Mouse (Mus musculus) embryonic facial prominence, embryonic 13.5 days (tissue): ENCODE results near the gene Arfgef3. TPM values are rescaled to one million over a fixed set of nuclear protein-coding genes. Genes with fewer than 3 reads are reported as not detected.
A peak's percentile ranks its signal among the peaks of the same experiment; 100 is the strongest.
"Not testable (repeated sequence)": the region's sequence is repeated elsewhere in the genome, so short reads cannot be mapped to it uniquely, and the experiment has no call there.

Source experiments
- ATAC-seq: fragments of 200-750 bp; cut with Nextera tagmentation; 2 replicates; pipeline ENCODE4 v1.8.0; 2017; ENCODE audit warnings: low read depth; ENCODE audit not compliant: insufficient number of reproducible peaks, insufficient read depth, low FRiP score, low TSS enrichment
- H3K27ac ChIP-seq: fragments of 300-500 bp; sonication (generic); 2 replicates; pipeline ENCODE4 v1.5.1; 2015; ENCODE audit warnings: moderate library complexity, mild to moderate bottlenecking, inconsistent platforms
- H3K27me3 ChIP-seq: fragments of 300-500 bp; sonication (generic); 2 replicates; pipeline ENCODE4 v1.6.1; 2015; ENCODE audit warnings: mild to moderate bottlenecking, inconsistent platforms
- H3K36me3 ChIP-seq: fragments of 300-500 bp; sonication (generic); 2 replicates; pipeline ENCODE4 v1.6.1; 2015; ENCODE audit warnings: mild to moderate bottlenecking, inconsistent platforms
- H3K4me1 ChIP-seq: fragments of 300-500 bp; sonication (generic); 2 replicates; pipeline ENCODE4 v1.6.1; 2015; ENCODE audit warnings: inconsistent platforms
- H3K4me2 ChIP-seq: fragments of 300-500 bp; sonication (generic); 2 replicates; pipeline ENCODE4 v1.6.1; 2015; ENCODE audit warnings: moderate library complexity, mild to moderate bottlenecking, inconsistent platforms
- H3K4me3 ChIP-seq: fragments of 300-500 bp; sonication (generic); 2 replicates; pipeline ENCODE4 v1.5.1; 2015; ENCODE audit warnings: mild to moderate bottlenecking, inconsistent platforms
- H3K9ac ChIP-seq: fragments of 300-500 bp; sonication (generic); 2 replicates; pipeline ENCODE4 v1.6.1; 2015; ENCODE audit warnings: mild to moderate bottlenecking, inconsistent platforms
- H3K9me3 ChIP-seq: fragments of 300-500 bp; sonication (generic); 2 replicates; pipeline ENCODE4 v1.6.1; 2016; ENCODE audit warnings: inconsistent platforms
- WGBS: fragments of 180-500 bp; shearing (Covaris S2); methylation state at CpG from one replicate; pipeline ENCODE4 v1.1.7; 2015; ENCODE audit warnings: mixed read lengths; 5-methylcytosine and 5-hydroxymethylcytosine counted together
- polyA plus RNA-seq: library from polyadenylated mRNA; unstranded; fragments of >200 nt; fragmentation: Nextera tagmentation; extraction: Ambion mirVana; gene quantifications from 2 replicates; pipeline ENCODE4 v1.2.1, GENCODE M21; 2015

Gene Arfgef3
- polyA plus RNA-seq, 1 experiment from 2014 or later: 0.44 TPM

- no peak overlapping the region for H3K4me2 ChIP-seq
- peaks cover 5% of the 10 kb centered on the region; the same call in 1 of the 2 replicates for H3K27me3 ChIP-seq
- no peak for ATAC-seq
- H3K27ac ChIP-seq: no peak overlapping the region
- 50% methylated on average over 5 of the region's 5 CpGs for WGBS
- H3K9me3 ChIP-seq: no peaks in the 10 kb centered on the region
- no peak overlapping the region for H3K9ac ChIP-seq
- no peaks in the 10 kb centered on the region for H3K36me3 ChIP-seq
- H3K4me3 ChIP-seq: no peak overlapping the region
- H3K4me1 ChIP-seq: no peaks in the 10 kb centered on the region
Observed at GRCm38 (mm10) chr10:18561445-18561844, 182.3 kb downstream of the Arfgef3 start.

GRCm38 (mm10) chr10:18559076-18559475, 184.7 kb downstream of the Arfgef3 start:
- H3K27ac ChIP-seq, ATAC-seq: not testable (repeated sequence)
- WGBS: 84% methylated on average over 9 of the region's 9 CpGs

GRCm38 (mm10) chr10:18549321-18550216, 194.2 kb downstream of the Arfgef3 start:
- ATAC-seq: no peak
- Histone ChIP-seq H3K4me1 (peaks cover 7% of the 10 kb centered on the region), H3K4me3 (peak overlapping the region; percentile 43), H3K4me2 (peak overlapping the region; percentile 77), H3K9ac (peak overlapping the region; percentile 62), H3K36me3 (no peaks in the 10 kb centered on the region), H3K27ac (no peak overlapping the region), H3K9me3 (no peaks in the 10 kb centered on the region), H3K27me3 (no peaks in the 10 kb centered on the region)
- WGBS: 9% methylated on average over 35 of the region's 35 CpGs

More at GRCm38 (mm10) chr10:18559076-18559475, 184.7 kb downstream of the Arfgef3 start:
- H3K36me3 ChIP-seq, H3K4me3 ChIP-seq, H3K27me3 ChIP-seq, H3K4me1 ChIP-seq, H3K9me3 ChIP-seq, H3K4me2 ChIP-seq, H3K9ac ChIP-seq: not testable (repeated sequence)

GRCm38 (mm10) chr10:18547381-18547780, 196.4 kb downstream of the Arfgef3 start:
- H3K9ac ChIP-seq: no peak overlapping the region
- WGBS: 81% methylated on average over 4 of the region's 4 CpGs
- ATAC-seq: no peak
- H3K27ac ChIP-seq: no peak overlapping the region
- peaks cover 7% of the 10 kb centered on the region for H3K4me1 ChIP-seq
- no peaks in the 10 kb centered on the region for H3K36me3 ChIP-seq
- H3K9me3 ChIP-seq: no peaks in the 10 kb centered on the region
- H3K27me3 ChIP-seq: no peaks in the 10 kb centered on the region
- H3K4me2 ChIP-seq: no peak overlapping the region
- no peak overlapping the region for H3K4me3 ChIP-seq

- Histone ChIP-seq H3K27ac (peak within 1 kb of the TSS; percentile 68), H3K4me3 (peak within 1 kb of the TSS; percentile 64), H3K27me3 (no peaks in the 10 kb centered on the region), H3K4me2 (peak within 1 kb of the TSS; percentile 85), H3K9ac (peak within 1 kb of the TSS; percentile 80), H3K36me3 (no peaks in the 10 kb centered on the region), H3K9me3 (no peaks in the 10 kb centered on the region), H3K4me1 (peaks cover 7% of the 10 kb centered on the region)
- WGBS: under 1% methylated on average over 22 of the region's 22 CpGs
- peak; percentile 73 for ATAC-seq
Observed at GRCm38 (mm10) chr10:18545813-18546235, 197.9 kb downstream of the Arfgef3 start, which contains the start of gene Hebp2. Hebp2 (minus strand) TSS chr10:18546076.

- ATAC-seq: no peak
- H3K9me3 ChIP-seq: no peaks in the 10 kb centered on the region
- peaks cover 7% of the 10 kb centered on the region for H3K4me1 ChIP-seq
- peak overlapping the region; percentile 80 for H3K9ac ChIP-seq
- WGBS: 6% methylated on average over 13 of the region's 13 CpGs
- H3K27ac ChIP-seq: no peak overlapping the region
- peak overlapping the region; percentile 85 for H3K4me2 ChIP-seq
- H3K36me3 ChIP-seq: no peaks in the 10 kb centered on the region
- no peaks in the 10 kb centered on the region for H3K27me3 ChIP-seq
- H3K4me3 ChIP-seq: peak overlapping the region; percentile 64
Observed at GRCm38 (mm10) chr10:18545309-18545708, 198.4 kb downstream of the Arfgef3 start.

- Histone ChIP-seq H3K27me3 (no peaks in the 10 kb centered on the region), H3K36me3 (peaks cover 16% of the 10 kb centered on the region), H3K9me3 (0 out of 2 replicates have a peak, but pooled peaks cover 2% of the 10 kb centered on the region), H3K4me1 (0 out of 2 replicates have a peak, but pooled peaks cover 4% of the 10 kb centered on the region), H3K4me3 (no peak overlapping the region), H3K4me2 (no peak overlapping the region), H3K9ac (no peak overlapping the region), H3K27ac (no peak overlapping the region)
- no peak for ATAC-seq
- 91% methylated on average over 2 of the region's 2 CpGs for WGBS
Observed at GRCm38 (mm10) chr10:18536889-18537288, 206.9 kb downstream of the Arfgef3 start.

GRCm38 (mm10) chr10:18532293-18532692, 211.5 kb downstream of the Arfgef3 start:
- Histone ChIP-seq H3K27ac (no peak overlapping the region), H3K4me1 (peaks cover 16% of the 10 kb centered on the region), H3K9me3 (0 out of 2 replicates have a peak, but pooled peaks cover 2% of the 10 kb centered on the region), H3K4me2 (no peak overlapping the region), H3K4me3 (no peak overlapping the region), H3K9ac (no peak overlapping the region), H3K27me3 (no peaks in the 10 kb centered on the region), H3K36me3 (peaks cover 25% of the 10 kb centered on the region)
- ATAC-seq: no peak
- 53% methylated on average over 8 of the region's 8 CpGs for WGBS

Other genes with a start within 250 kb of the Arfgef3 start
- gene Hebp2, start 197.9 kb downstream of the Arfgef3 start, polyA plus RNA-seq: 21.4 and 24.9 TPM in 2 replicates
- not detected in 2 replicates for gene Gm4922, start 42.8 kb upstream of the Arfgef3 start, polyA plus RNA-seq
- 182 and 189 TPM in 2 replicates for gene Perp, start 101.1 kb upstream of the Arfgef3 start, polyA plus RNA-seq